Comparison of ENCODE assay signal across 8 mouse cellular contexts in the genomic region with DNA sequence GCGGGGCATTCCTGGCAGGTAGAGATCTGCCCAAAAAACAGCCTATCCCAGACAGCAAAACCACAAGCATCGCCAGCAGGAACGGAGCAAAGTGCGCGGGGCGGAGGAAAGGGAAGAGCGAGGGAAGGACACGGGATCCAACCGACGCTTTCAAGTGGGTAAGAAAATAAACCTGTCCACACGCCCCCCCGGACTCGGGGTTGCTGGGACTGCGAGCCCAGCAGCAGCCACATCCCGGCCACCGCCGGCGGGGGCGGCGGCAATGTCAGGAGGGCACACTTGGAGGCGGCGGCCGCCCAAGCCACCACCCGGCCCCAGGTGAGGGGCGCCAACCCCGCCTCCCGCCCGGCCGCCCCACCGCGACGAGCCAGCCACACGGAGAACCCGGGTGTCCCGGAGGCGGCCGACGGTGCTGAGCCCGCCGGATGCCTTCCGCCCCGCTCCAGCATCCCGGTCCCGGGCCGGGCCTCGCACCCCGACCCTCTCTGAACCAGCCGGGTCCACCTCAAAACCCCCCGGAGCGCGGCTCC. TPM values are rescaled to one million over a fixed set of nuclear protein-coding genes. Genes with fewer than 3 reads are reported as not detected.
A peak's percentile ranks its signal among the peaks of the same experiment; 100 is the strongest.
DNase-seq lines count a peak whose midpoint lies in the region; ATAC-seq and TF ChIP-seq lines count a peak whose summit lies in the region.

No protein-coding gene starts in this region.

- no peaks in the 10 kb centered on the region for H3K36me3 ChIP-seq in kidney, adult 2 months (ENCODE audit: control insufficient read depth, insufficient read depth, low read length)
- no peaks in the 10 kb centered on the region for H3K36me3 ChIP-seq in midbrain, embryonic 14.5 days (ENCODE audit: control insufficient read depth, insufficient read depth, low read length)

- peaks cover 2% of the 10 kb centered on the region; the same call in 1 of the 2 replicates for H3K4me1 ChIP-seq in kidney, adult 2 months (ENCODE audit: control insufficient read depth, insufficient read depth, low read length)
- peaks cover 7% of the 10 kb centered on the region for H3K4me1 ChIP-seq in midbrain, embryonic 14.5 days (ENCODE audit: control insufficient read depth, insufficient read depth, low read length)

- TF ChIP-seq CTCF in kidney, adult 2 months (conservative IDR thresholded peaks at IDR 0.05; ENCODE audit: insufficient read depth, insufficient read length, low read depth, low read length) = no peak

- no peak for TF ChIP-seq POLR2A in kidney, adult 2 months (IDR thresholded peaks at IDR 0.05; ENCODE audit: low read depth, low read length)

- peak overlapping the region; percentile 74 for H3K4me3 ChIP-seq in kidney, adult 2 months (ENCODE audit: insufficient read depth, low read depth, low read length)
- H3K4me3 ChIP-seq in midbrain, embryonic 14.5 days (replicated peaks; ENCODE audit: low read depth, low read length) = peak overlapping the region; percentile 78

- H3K9ac ChIP-seq in midbrain, embryonic 14.5 days (replicated peaks; ENCODE audit: low read length) = peak overlapping the region; percentile 79

- H3K27me3 ChIP-seq in kidney, adult 2 months (replicated peaks; ENCODE audit: control insufficient read depth, insufficient read depth, low read length) = no peaks in the 10 kb centered on the region
- H3K27me3 ChIP-seq in midbrain, embryonic 14.5 days (ENCODE audit: control insufficient read depth, insufficient read depth, low read length) = no peaks in the 10 kb centered on the region

- ATAC-seq in frontal cortex, adult (ENCODE audit: low TSS enrichment) = peak; percentile 59
- peak; percentile 87 for ATAC-seq in midbrain, embryonic 14.5 days (ENCODE audit: low FRiP score, low TSS enrichment)

- 2% methylated on average over 46 of the region's 51 CpGs for WGBS in kidney, adult 2 months
- WGBS in midbrain, embryonic 14.5 days = 1% methylated on average over 47 of the region's 51 CpGs

- DNase-seq in spleen, adult 12 weeks (ENCODE audit: low spot score) = peak; percentile 45
- no peak for DNase-seq in spleen, adult 18-20 months
- DNase-seq in cerebellum, adult 9-10 months = peak; percentile 63
- peak; percentile 82 for DNase-seq in kidney, adult 2 months
- DNase-seq in liver = peak; percentile 70
- DNase-seq in midbrain, embryonic 14.5 days = peak; percentile 61
- DNase-seq in urinary bladder, postnatal 25 days (ENCODE audit: low spot score) = peak; percentile 19

- H3K27ac ChIP-seq in kidney, adult 2 months (ENCODE audit: insufficient read depth, low read depth, low read length) = peak overlapping the region; percentile 62
- H3K27ac ChIP-seq in midbrain, embryonic 14.5 days (replicated peaks; ENCODE audit: low read depth, low read length) = peak overlapping the region; percentile 49; the same call in 1 of the 2 replicates

- no peaks in the 10 kb centered on the region for H3K9me3 ChIP-seq in midbrain, embryonic 14.5 days (ENCODE audit: control insufficient read depth, low read length)

- H3K4me2 ChIP-seq in midbrain, embryonic 14.5 days (ENCODE audit: low read length) = peak overlapping the region; percentile 98

RNA-seq across cellular contexts. Expression of a gene that starts 0.8 kb away (rescaled TPM):
- 8.8 and 12.9 TPM in 2 replicates for polyA plus RNA-seq in kidney, adult 2 months (2012; rRNA removed)
- polyA plus RNA-seq in midbrain, embryonic 14.5 days (2014; fragmentation: Nextera tagmentation; extraction: Ambion mirVana) = 39.1 and 44.8 TPM in 2 replicates

Comparison
In these comparisons a context has a peak if more than half of its experiments do, and no peak if none do; other contexts are left out.
1. DNase-seq: peak in spleen, adult 12 weeks (single experiment), cerebellum, adult 9-10 months (single experiment), kidney, adult 2 months (single experiment), liver (single experiment), midbrain, embryonic 14.5 days (single experiment) and urinary bladder, postnatal 25 days (single experiment); none in spleen, adult 18-20 months (0 of 2).